Mouse (Mus musculus) megakaryocyte, embryonic 14.5 days (primary cell): ENCODE measurements at regions not wholly inside any gene's neighbourhood (a gene's known extent, or its start where the extent isn't known, plus 50 kb on each side); places are given as distances from the start of the nearest gene placed in this dataset.

Experiments used
- FLI1 ChIP-seq: IDR thresholded peaks from 2 replicates; pipeline ENCODE4 v1.6.1; 2012; ENCODE audit warnings: low read length, inconsistent platforms, mixed read lengths
- GATA1 ChIP-seq: IDR thresholded peaks from 3 replicates; pipeline ENCODE4 v1.6.1; 2012; ENCODE audit warnings: mixed read lengths, low read length, inconsistent platforms, borderline replicate concordance

DNA sequence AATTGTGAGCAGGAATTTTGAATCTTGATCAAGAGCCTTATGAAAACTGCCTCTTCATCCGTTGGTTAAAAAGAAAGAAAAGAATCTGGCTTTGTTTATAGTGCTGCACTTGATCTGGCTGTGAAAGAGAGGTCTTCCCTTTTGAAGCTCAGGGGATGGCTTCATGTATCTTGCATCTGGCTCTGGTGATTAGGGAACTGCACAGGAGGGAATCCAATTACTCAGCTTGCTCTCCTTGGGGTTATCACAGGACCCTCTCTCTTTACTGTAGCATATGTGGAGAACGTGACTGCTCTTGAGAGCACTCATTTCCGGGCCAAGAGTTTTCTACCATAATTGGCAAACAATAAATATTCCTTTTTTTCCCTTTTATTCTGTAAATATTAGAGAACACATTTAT is 116.6 kb upstream of the Robo2 start:
- TF ChIP-seq GATA1 = no peak
- no peak for TF ChIP-seq FLI1
